Mouse (Mus musculus) kidney, embryonic 16.5 days (tissue): ENCODE results near the gene Olfr402. TPM values are rescaled to one million over a fixed set of nuclear protein-coding genes. Genes with fewer than 3 reads are reported as not detected.
"Not testable (repeated sequence)": the region's sequence is repeated elsewhere in the genome, so short reads cannot be mapped to it uniquely, and the experiment has no call there.

Source experiments
- ATAC-seq: fragments of 200-750 bp; cut with Nextera tagmentation; 2 replicates; pipeline ENCODE4 v1.8.0; 2017; ENCODE audit warnings: moderate TSS enrichment; ENCODE audit not compliant: low FRiP score, low TSS enrichment
- H3K27ac ChIP-seq: fragments of 300-500 bp; sonication (generic); 2 replicates; pipeline ENCODE4 v1.5.1; 2014; ENCODE audit warnings: low read length
- H3K27me3 ChIP-seq: fragments of 300-500 bp; sonication (generic); 2 replicates; pipeline ENCODE4 v1.6.1; 2014; ENCODE audit warnings: low read length, control low read depth, mixed read lengths; ENCODE audit not compliant: insufficient read depth
- H3K36me3 ChIP-seq: fragments of 300-500 bp; sonication (generic); 2 replicates; pipeline ENCODE4 v1.6.1; 2014; ENCODE audit warnings: low read length, control low read depth, mixed read lengths; ENCODE audit not compliant: insufficient read depth
- H3K4me1 ChIP-seq: fragments of 300-500 bp; sonication (generic); 2 replicates; pipeline ENCODE4 v1.6.1; 2014; ENCODE audit warnings: low read length, control low read depth, mixed read lengths; ENCODE audit not compliant: insufficient read depth
- H3K4me2 ChIP-seq: fragments of 300-500 bp; sonication (generic); replicated peaks from 2 replicates; pipeline ENCODE4 v1.6.1; 2014; ENCODE audit warnings: low read depth, low read length
- H3K4me3 ChIP-seq: fragments of 300-500 bp; sonication (generic); 2 replicates; pipeline ENCODE4 v1.5.1; 2014; ENCODE audit warnings: mild to moderate bottlenecking, low read length
- H3K9ac ChIP-seq: fragments of 300-500 bp; sonication (generic); replicated peaks from 2 replicates; pipeline ENCODE4 v1.6.1; 2014; ENCODE audit warnings: low read length
- H3K9me3 ChIP-seq: fragments of 300-500 bp; sonication (generic); 2 replicates; pipeline ENCODE4 v1.6.1; 2016; ENCODE audit warnings: low read length, control low read depth
- WGBS: fragments of 180-500 bp; shearing (Covaris S2); extraction: QIAGEN DNeasy Blood & Tissue Kit; methylation state at CpG from one replicate; pipeline ENCODE4 v1.1.7; 2014; 5-methylcytosine and 5-hydroxymethylcytosine counted together
- polyA plus RNA-seq: library from polyadenylated mRNA; unstranded; fragments of >200 nt; fragmentation: Nextera tagmentation; extraction: Ambion mirVana; gene quantifications from 2 replicates; pipeline ENCODE4 v1.2.1, GENCODE M21; 2015

The Olfr402 gene
- not detected in 2 replicates for polyA plus RNA-seq

DNA sequence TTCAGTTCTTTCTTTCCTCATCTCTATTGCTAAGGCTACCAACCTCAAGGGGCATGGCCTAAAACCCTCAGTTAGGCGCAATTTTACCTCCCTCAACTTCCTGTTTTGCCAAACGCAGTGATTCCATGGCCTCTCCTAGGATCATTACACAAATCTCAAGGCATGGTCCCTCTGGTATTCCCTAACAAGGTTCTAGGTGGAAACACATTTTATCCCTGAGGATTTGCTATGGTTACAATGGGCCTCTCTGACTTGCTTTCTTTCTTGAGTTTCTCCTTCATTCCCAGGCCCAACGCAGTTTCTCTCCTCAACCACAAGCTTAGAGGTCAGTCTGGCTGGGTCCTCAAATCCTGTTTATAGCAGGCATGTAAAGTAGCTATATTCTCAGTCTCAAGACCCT is at the start of gene Olfr402:
Gene Olfr402, plus strand, starts transcription at position 301 of the 400 bp plus-strand sequence.
- no peaks in the 10 kb centered on the region for H3K36me3 ChIP-seq
- H3K27ac ChIP-seq = no peak within 1 kb of the TSS
- no peak within 1 kb of the TSS for H3K4me3 ChIP-seq
- ATAC-seq = no peak
- no peaks in the 10 kb centered on the region for H3K27me3 ChIP-seq
- H3K9ac ChIP-seq = no peak within 1 kb of the TSS
- H3K4me2 ChIP-seq = no peak within 1 kb of the TSS
- no peaks in the 10 kb centered on the region for H3K4me1 ChIP-seq
- 53% methylated on average over 3 of the region's 3 CpGs for WGBS
- H3K9me3 ChIP-seq = peaks cover 17% of the 10 kb centered on the region

DNA sequence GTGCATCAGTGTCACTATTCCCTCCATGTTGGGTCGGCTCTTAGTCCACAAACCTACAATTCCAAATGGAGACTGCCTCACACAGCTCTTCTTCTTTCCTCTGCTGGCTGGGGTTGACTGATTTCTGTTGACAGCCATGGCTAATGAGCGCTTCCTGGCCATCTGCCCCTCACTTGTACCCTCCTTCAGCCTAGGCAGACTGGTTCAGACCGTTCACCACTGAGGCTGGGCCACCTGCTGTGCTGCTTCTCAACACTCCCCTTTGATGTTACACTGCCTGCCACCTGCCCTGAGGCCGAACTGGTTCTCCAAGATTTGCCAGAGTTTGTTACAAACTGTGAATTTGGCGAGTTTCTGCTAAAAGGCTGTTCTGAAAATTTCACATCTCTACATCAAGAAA is 48.3 kb upstream of the Olfr402 start:
- ATAC-seq = no peak
- WGBS = 34% methylated on average over 5 of the region's 5 CpGs
- H3K27ac ChIP-seq = no peak overlapping the region
- no peaks in the 10 kb centered on the region for H3K27me3 ChIP-seq
- no peak overlapping the region for H3K4me2 ChIP-seq
- no peak overlapping the region for H3K4me3 ChIP-seq
- peaks cover under 1% of the 10 kb centered on the region; the same call in 1 of the 2 replicates for H3K9me3 ChIP-seq
- H3K36me3 ChIP-seq = no peaks in the 10 kb centered on the region
- H3K9ac ChIP-seq = no peak overlapping the region
- H3K4me1 ChIP-seq = no peaks in the 10 kb centered on the region

DNA sequence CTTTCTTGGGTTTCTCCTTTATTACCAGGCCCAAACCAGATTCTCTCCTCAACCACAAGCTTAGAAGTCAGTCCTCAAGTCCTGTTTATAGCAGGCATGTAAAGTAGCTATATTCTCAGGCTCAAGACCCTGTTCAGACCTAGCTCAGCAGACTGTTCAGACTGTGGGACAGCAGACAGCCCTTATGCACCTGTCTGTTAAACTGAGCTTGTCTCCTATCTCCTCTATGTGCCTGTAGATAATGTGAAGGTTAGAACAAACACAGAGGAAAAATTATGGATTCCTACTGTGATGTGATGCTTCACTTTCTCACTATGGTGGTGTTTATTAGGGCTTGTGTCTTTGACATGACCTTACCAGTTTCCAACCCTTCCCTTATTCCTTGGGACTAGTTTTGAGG is 39.9 kb upstream of the Olfr402 start, which contains the start of gene Olfr401:
Gene Olfr401, plus strand, starts transcription at position 301 of the 400 bp plus-strand sequence.
- Histone ChIP-seq H3K4me2 (no peak within 1 kb of the TSS), H3K27me3 (no peaks in the 10 kb centered on the region), H3K4me3 (no peak within 1 kb of the TSS), H3K4me1 (no peaks in the 10 kb centered on the region), H3K9ac (no peak within 1 kb of the TSS), H3K27ac (no peak within 1 kb of the TSS), H3K9me3 (peaks cover 5% of the 10 kb centered on the region; the same call in 1 of the 2 replicates), H3K36me3 (no peaks in the 10 kb centered on the region)
- no peak for ATAC-seq

DNA sequence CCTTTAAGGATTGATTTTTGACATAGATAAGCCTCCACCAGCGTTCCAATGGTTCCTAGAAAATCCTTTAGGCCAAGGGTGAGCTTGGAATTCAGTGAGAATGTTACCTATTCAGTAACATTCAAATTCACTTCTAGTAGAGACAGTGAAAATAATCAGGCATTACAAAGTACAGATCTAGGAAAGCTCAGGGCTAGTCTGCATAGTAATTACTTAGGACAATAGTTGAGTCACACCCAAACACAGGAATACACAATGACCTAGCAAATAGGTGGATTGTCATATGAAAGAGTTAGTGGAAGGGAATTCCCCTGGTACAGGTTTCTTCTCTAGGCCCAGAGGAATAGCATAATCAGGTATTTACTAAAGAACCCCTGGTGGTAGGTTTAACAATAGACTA is 13.3 kb upstream of the Olfr402 start:
- not testable (repeated sequence) for H3K4me2 ChIP-seq, H3K27me3 ChIP-seq, H3K4me3 ChIP-seq, H3K9ac ChIP-seq, ATAC-seq, H3K4me1 ChIP-seq, H3K36me3 ChIP-seq, H3K27ac ChIP-seq
- H3K9me3 ChIP-seq = peaks cover 41% of the 10 kb centered on the region
- 21% methylated on average over 1 of the region's 1 CpGs for WGBS

DNA sequence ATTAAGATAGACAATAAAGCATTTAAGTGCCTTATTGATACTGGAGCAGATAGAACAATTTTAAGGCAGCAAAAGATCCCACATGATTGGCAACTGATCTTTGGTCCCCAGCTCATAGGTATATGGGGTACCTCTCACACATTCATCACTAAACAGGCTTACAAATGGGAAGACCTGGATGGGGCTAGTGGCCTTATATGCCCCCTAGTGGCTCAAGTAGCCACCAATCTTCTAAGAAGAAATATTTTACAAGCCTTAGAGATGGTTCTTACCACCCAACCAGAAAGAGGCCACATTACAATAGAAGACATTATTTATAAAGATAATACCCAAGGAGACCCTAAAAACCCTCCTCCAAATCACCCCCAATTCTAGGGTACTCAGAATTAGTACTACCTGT is 7.5 kb upstream of the Olfr402 start:
- Histone ChIP-seq H3K9ac (no peak overlapping the region), H3K9me3 (peaks cover 39% of the 10 kb centered on the region), H3K4me3 (no peak overlapping the region), H3K27me3 (no peaks in the 10 kb centered on the region), H3K36me3 (no peaks in the 10 kb centered on the region), H3K4me1 (no peaks in the 10 kb centered on the region), H3K4me2 (no peak overlapping the region), H3K27ac (no peak overlapping the region)
- no peak for ATAC-seq

DNA sequence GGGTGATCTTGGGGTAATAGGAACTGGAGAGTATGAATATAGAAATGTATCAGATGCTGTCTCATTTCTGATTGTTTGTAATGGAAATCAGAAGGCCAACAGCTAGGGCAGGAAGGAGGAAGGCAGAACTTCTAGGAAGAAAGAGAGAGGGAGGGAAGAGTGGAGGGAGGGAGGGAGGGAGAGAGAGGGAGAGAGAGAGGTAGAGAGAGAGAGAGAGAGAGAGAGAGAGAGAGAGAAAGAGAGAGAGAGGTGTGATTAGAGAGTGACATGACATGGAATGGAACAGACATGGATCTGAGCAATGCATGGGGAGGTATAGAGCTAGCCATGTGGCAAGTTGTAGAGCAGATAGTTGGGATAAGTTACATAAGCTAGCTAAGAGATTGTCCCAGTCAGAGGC is 15.4 kb downstream of the Olfr402 start:
- Histone ChIP-seq H3K4me1 (no peaks in the 10 kb centered on the region), H3K9me3 (peaks cover 3% of the 10 kb centered on the region), H3K27me3 (no peaks in the 10 kb centered on the region), H3K4me2 (no peak overlapping the region), H3K4me3 (no peak overlapping the region), H3K27ac (no peak overlapping the region), H3K9ac (no peak overlapping the region), H3K36me3 (no peaks in the 10 kb centered on the region)
- no peak for ATAC-seq

DNA sequence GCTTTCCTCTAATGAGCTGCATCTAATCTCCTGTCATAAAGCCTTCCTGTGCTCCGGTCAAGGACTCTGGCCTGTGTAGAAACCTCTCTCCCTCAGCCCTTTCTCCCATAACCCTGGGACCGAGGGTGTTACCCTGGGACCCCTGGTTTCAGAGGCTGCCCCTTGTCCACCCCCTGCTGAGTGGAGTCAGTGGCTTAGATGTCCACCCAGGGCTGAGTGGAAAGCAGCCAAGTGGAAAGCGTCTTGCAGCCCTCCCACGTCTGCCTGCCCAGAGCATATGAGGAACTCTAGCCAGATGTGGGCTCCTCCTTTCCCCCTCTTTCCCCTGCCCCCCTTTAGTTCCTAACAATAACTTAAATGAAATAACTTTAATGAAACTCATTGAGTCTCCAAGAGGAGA is 29.8 kb downstream of the Olfr402 start:
- no peak overlapping the region for H3K4me2 ChIP-seq
- no peaks in the 10 kb centered on the region for H3K36me3 ChIP-seq
- no peaks in the 10 kb centered on the region for H3K4me1 ChIP-seq
- no peak overlapping the region for H3K4me3 ChIP-seq
- no peaks in the 10 kb centered on the region for H3K9me3 ChIP-seq
- WGBS = 66% methylated on average over 4 of the region's 4 CpGs
- H3K27ac ChIP-seq = no peak overlapping the region
- peak; percentile 39; the same call in 1 of the 2 replicates for ATAC-seq
- no peak overlapping the region for H3K9ac ChIP-seq
- no peaks in the 10 kb centered on the region for H3K27me3 ChIP-seq

DNA sequence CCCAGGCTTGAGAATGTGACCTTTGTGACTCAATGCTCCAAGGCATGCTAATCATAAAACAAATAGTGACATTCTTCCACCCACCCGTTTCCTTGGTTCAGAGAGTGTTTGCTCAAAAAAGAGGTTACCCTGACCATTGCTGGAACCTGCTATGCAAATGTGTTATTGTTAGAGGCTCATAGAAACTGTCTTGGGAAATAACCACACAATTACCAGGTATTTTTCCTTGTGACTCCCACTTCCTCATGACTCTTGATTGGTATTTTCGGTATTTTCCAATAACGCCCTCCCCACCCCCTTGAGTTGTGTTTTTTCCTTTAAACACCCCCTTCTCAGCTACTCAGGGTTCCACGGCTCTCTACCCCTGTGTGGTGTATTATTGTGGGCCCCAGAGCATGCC is 30.4 kb downstream of the Olfr402 start:
- ATAC-seq = no peak
- 70% methylated on average over 4 of the region's 4 CpGs for WGBS
- Histone ChIP-seq H3K9me3 (no peaks in the 10 kb centered on the region), H3K9ac (no peak overlapping the region), H3K4me3 (no peak overlapping the region), H3K4me2 (no peak overlapping the region), H3K27ac (no peak overlapping the region), H3K4me1 (no peaks in the 10 kb centered on the region), H3K36me3 (no peaks in the 10 kb centered on the region), H3K27me3 (no peaks in the 10 kb centered on the region)

DNA sequence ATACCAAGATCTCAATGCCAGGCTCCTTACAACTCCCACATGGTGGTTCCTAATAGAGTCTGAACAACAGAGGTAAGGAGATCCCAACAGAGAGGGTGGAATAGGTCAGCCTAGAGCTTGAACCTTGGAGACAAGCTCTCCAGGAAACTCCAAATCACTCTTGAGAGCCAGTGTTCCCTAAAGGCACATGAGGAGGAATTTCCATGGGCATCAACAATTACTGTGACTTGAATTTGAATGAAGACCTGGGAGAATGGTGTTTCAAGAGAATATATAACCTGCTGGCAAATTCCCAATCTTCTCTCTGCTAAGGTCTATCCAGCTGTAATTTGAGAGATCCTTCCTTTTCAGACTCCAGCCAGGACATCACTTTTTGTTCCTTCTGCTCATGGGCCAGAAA is 32.6 kb downstream of the Olfr402 start, which contains the start of gene Olfr403:
Gene Olfr403, plus strand, starts transcription at position 301 of the 400 bp plus-strand sequence.
- no peaks in the 10 kb centered on the region for H3K4me1 ChIP-seq
- H3K36me3 ChIP-seq = no peaks in the 10 kb centered on the region
- no peak within 1 kb of the TSS for H3K4me2 ChIP-seq
- no peak within 1 kb of the TSS for H3K9ac ChIP-seq
- H3K27ac ChIP-seq = no peak within 1 kb of the TSS
- H3K27me3 ChIP-seq = no peaks in the 10 kb centered on the region
- peaks cover 3% of the 10 kb centered on the region; the same call in 1 of the 2 replicates for H3K9me3 ChIP-seq
- ATAC-seq = no peak
- no peak within 1 kb of the TSS for H3K4me3 ChIP-seq
